Mouse (Mus musculus): ENCODE results near the gene Atg13. TPM values are rescaled to one million over a fixed set of nuclear protein-coding genes. Genes with fewer than 3 reads are reported as not detected.

Gene Atg13
- polyA plus RNA-seq, 1 experiment, result 19.4 TPM

- Histone ChIP-seq H3K4me3 (ENCODE audit: insufficient read depth, low read depth, low read length) (no peak overlapping the region), H3K4me1 (ENCODE audit: control insufficient read depth, insufficient read depth, insufficient read length, low read length) (no peaks in the 10 kb centered on the region), H3K27ac (replicated peaks; ENCODE audit: low read depth, low read length) (no peak overlapping the region)
These were observed 41.0 kb downstream of the Atg13 start for GRCm38 (mm10) chr2:91669326-91669725.

- Histone ChIP-seq H3K4me3 (ENCODE audit: insufficient read depth, low read depth, low read length) (no peak overlapping the region), H3K27ac (replicated peaks; ENCODE audit: low read depth, low read length) (no peak overlapping the region), H3K4me1 (ENCODE audit: control insufficient read depth, insufficient read depth, insufficient read length, low read length) (no peaks in the 10 kb centered on the region)
These were observed 42.6 kb downstream of the Atg13 start for GRCm38 (mm10) chr2:91667747-91668146.

- Histone ChIP-seq H3K27ac (replicated peaks; ENCODE audit: low read depth, low read length) (no peak overlapping the region), H3K4me1 (ENCODE audit: control insufficient read depth, insufficient read depth, insufficient read length, low read length) (no peaks in the 10 kb centered on the region), H3K4me3 (ENCODE audit: insufficient read depth, low read depth, low read length) (no peak overlapping the region)
These were observed 43.9 kb downstream of the Atg13 start for GRCm38 (mm10) chr2:91666386-91666910.

- no peak overlapping the region for H3K27ac ChIP-seq (replicated peaks; ENCODE audit: low read depth, low read length)
- H3K4me1 ChIP-seq (ENCODE audit: control insufficient read depth, insufficient read depth, insufficient read length, low read length), result no peaks in the 10 kb centered on the region
- H3K4me3 ChIP-seq (ENCODE audit: insufficient read depth, low read depth, low read length), result no peak overlapping the region
These were observed 45.6 kb downstream of the Atg13 start for GRCm38 (mm10) chr2:91664780-91665179.

GRCm38 (mm10) chr2:91660981-91661380 is 49.4 kb downstream of the Atg13 start:
- Histone ChIP-seq H3K27ac (replicated peaks; ENCODE audit: low read depth, low read length) (no peak overlapping the region), H3K4me3 (ENCODE audit: insufficient read depth, low read depth, low read length) (no peak overlapping the region), H3K4me1 (ENCODE audit: control insufficient read depth, insufficient read depth, insufficient read length, low read length) (no peaks in the 10 kb centered on the region)

GRCm38 (mm10) chr2:91659657-91660056 is 50.7 kb downstream of the Atg13 start:
- no peak overlapping the region for H3K27ac ChIP-seq (replicated peaks; ENCODE audit: low read depth, low read length)
- no peak overlapping the region for H3K4me3 ChIP-seq (ENCODE audit: insufficient read depth, low read depth, low read length)
- no peaks in the 10 kb centered on the region for H3K4me1 ChIP-seq (ENCODE audit: control insufficient read depth, insufficient read depth, insufficient read length, low read length)

- H3K4me1 ChIP-seq (ENCODE audit: control insufficient read depth, insufficient read depth, insufficient read length, low read length), result no peaks in the 10 kb centered on the region
- H3K4me3 ChIP-seq (ENCODE audit: insufficient read depth, low read depth, low read length), result no peak overlapping the region
- H3K27ac ChIP-seq (replicated peaks; ENCODE audit: low read depth, low read length), result no peak overlapping the region
These were observed 53.6 kb downstream of the Atg13 start for GRCm38 (mm10) chr2:91656774-91657173.

- Histone ChIP-seq H3K27ac (replicated peaks; ENCODE audit: low read depth, low read length) (no peak overlapping the region), H3K4me3 (ENCODE audit: insufficient read depth, low read depth, low read length) (no peak overlapping the region), H3K4me1 (ENCODE audit: control insufficient read depth, insufficient read depth, insufficient read length, low read length) (peaks cover 2% of the 10 kb centered on the region; the same call in 1 of the 2 replicates)
These were observed 54.5 kb downstream of the Atg13 start for GRCm38 (mm10) chr2:91655827-91656226.

GRCm38 (mm10) chr2:91655388-91655787 is 55.0 kb downstream of the Atg13 start:
- H3K4me3 ChIP-seq (ENCODE audit: insufficient read depth, low read depth, low read length), result no peak overlapping the region
- H3K4me1 ChIP-seq (ENCODE audit: control insufficient read depth, insufficient read depth, insufficient read length, low read length), result peaks cover 2% of the 10 kb centered on the region; the same call in 1 of the 2 replicates
- no peak overlapping the region for H3K27ac ChIP-seq (replicated peaks; ENCODE audit: low read depth, low read length)

- Histone ChIP-seq H3K4me1 (ENCODE audit: control insufficient read depth, insufficient read depth, insufficient read length, low read length) (peaks cover 2% of the 10 kb centered on the region; the same call in 1 of the 2 replicates), H3K4me3 (ENCODE audit: insufficient read depth, low read depth, low read length) (no peak overlapping the region), H3K27ac (replicated peaks; ENCODE audit: low read depth, low read length) (no peak overlapping the region)
These were observed 57.5 kb downstream of the Atg13 start for GRCm38 (mm10) chr2:91652863-91653262.

- no peak overlapping the region for H3K27ac ChIP-seq (replicated peaks; ENCODE audit: low read depth, low read length)
- peaks cover 2% of the 10 kb centered on the region; the same call in 1 of the 2 replicates for H3K4me1 ChIP-seq (ENCODE audit: control insufficient read depth, insufficient read depth, insufficient read length, low read length)
- H3K4me3 ChIP-seq (ENCODE audit: insufficient read depth, low read depth, low read length), result no peak overlapping the region
These were observed 58.7 kb downstream of the Atg13 start for GRCm38 (mm10) chr2:91651458-91652258.

- Histone ChIP-seq H3K4me1 (ENCODE audit: control insufficient read depth, insufficient read depth, insufficient read length, low read length) (peaks cover 2% of the 10 kb centered on the region; the same call in 1 of the 2 replicates), H3K4me3 (ENCODE audit: insufficient read depth, low read depth, low read length) (peak overlapping the region; percentile 89), H3K27ac (replicated peaks; ENCODE audit: low read depth, low read length) (peak overlapping the region; percentile 88)
These were observed 59.9 kb downstream of the Atg13 start for GRCm38 (mm10) chr2:91650360-91650995.

GRCm38 (mm10) chr2:91649553-91650359 is 60.6 kb downstream of the Atg13 start, which contains the start of the genes Zfp408 and Arhgap1:
Zfp408 (minus strand) TSS chr2:91649791.
Arhgap1 (plus strand) TSS chr2:91649860.
- peak within 1 kb of the TSS; percentile 89 for H3K4me3 ChIP-seq (ENCODE audit: insufficient read depth, low read depth, low read length)
- peak within 1 kb of the TSS; percentile 98 for H3K27ac ChIP-seq (replicated peaks; ENCODE audit: low read depth, low read length)
- peaks cover 2% of the 10 kb centered on the region; the same call in 1 of the 2 replicates for H3K4me1 ChIP-seq (ENCODE audit: control insufficient read depth, insufficient read depth, insufficient read length, low read length)

GRCm38 (mm10) chr2:91649152-91649551 is 61.2 kb downstream of the Atg13 start:
- peaks cover 2% of the 10 kb centered on the region; the same call in 1 of the 2 replicates for H3K4me1 ChIP-seq (ENCODE audit: control insufficient read depth, insufficient read depth, insufficient read length, low read length)
- H3K4me3 ChIP-seq (ENCODE audit: insufficient read depth, low read depth, low read length), result peak overlapping the region; percentile 72
- peak overlapping the region; percentile 98 for H3K27ac ChIP-seq (replicated peaks; ENCODE audit: low read depth, low read length)

GRCm38 (mm10) chr2:91646733-91647132 is 63.6 kb downstream of the Atg13 start:
- no peak overlapping the region for H3K27ac ChIP-seq (replicated peaks; ENCODE audit: low read depth, low read length)
- no peak overlapping the region for H3K4me3 ChIP-seq (ENCODE audit: insufficient read depth, low read depth, low read length)
- peaks cover 2% of the 10 kb centered on the region; the same call in 1 of the 2 replicates for H3K4me1 ChIP-seq (ENCODE audit: control insufficient read depth, insufficient read depth, insufficient read length, low read length)
